Mouse (Mus musculus) forelimb bud, embryonic 11.5 days (tissue): Measurements from ENCODE around the gene Stra8.

Source experiments
- DNase-seq: peaks from one replicate; pipeline ENCODE4 v3.0.0-alpha.2; 2012; ENCODE audit warnings: low read depth, low spot score

Stra8 gene

GRCm38 (mm10) chr6:34903441-34903840 is 16.5 kb upstream of the Stra8 start:
- no peak for DNase-seq

GRCm38 (mm10) chr6:34903851-34904250 is 16.1 kb upstream of the Stra8 start:
- DNase-seq, result no peak

DNA sequence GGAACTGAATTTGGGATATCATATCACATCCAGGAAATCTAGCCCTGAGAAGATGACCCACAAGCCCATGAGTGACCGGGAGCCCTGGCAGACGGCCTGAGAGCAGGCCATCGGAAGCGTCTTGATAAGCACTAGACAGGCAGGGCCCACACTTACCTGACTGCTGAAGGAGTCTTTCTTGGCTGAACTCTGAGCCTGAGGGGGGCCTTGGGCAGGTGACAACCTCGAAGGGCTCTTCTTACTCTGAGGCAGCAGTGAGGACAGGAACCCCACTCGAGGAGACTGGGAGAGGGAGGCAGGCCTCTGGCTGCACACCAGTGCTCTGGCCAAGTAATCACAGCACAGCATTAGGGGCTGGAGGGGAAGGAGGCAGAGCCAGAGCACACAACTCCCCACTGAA is 15.6 kb upstream of the Stra8 start:
- DNase-seq, result no peak

GRCm38 (mm10) chr6:34906125-34906524 is 13.8 kb upstream of the Stra8 start:
- no peak for DNase-seq

DNA sequence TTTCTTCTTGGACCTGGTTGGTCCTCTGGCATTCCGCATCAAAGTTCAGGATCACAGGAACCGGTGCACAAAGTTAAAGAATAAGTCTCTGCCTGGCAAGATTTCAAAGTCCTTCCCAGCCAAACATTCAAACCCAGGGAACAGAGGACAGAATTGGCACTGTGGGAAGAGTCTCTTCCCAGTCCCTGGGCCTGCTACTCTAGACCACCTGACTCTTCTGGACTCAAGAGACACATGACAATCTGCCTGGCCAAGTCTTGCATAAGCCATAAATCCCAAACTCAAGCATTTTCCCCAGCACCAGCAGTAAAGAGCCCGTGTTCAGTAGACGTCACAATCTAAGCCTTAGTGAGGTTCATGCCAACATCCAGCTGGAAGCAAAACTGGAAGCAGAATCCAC is 13.3 kb upstream of the Stra8 start:
- DNase-seq, result no peak

DNA sequence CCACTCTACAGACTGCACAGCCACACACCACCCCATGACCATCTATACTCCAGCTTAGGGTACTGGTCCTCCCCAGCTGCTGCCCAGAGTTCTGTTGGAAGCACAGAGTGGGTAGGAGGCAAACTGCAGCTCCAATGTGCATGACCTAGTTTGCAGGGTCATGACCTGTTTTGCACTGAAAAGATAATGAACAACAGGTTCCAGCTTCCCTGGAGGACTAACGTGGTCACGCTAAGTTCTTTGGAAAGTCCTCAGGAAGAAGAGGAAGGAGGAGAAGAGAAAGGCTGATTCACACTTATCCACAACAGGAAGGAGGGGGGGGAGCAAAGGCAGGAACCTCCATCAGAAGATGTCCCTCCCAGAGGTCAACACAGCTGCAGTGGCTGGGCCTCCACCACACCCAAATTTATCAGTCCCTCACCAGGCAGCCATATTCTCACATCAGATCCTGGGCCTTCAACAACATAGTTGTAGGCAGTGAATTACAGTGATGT is 12.8 kb upstream of the Stra8 start:
- no peak for DNase-seq

GRCm38 (mm10) chr6:34907696-34908260 is 12.2 kb upstream of the Stra8 start:
- DNase-seq, result no peak

DNA sequence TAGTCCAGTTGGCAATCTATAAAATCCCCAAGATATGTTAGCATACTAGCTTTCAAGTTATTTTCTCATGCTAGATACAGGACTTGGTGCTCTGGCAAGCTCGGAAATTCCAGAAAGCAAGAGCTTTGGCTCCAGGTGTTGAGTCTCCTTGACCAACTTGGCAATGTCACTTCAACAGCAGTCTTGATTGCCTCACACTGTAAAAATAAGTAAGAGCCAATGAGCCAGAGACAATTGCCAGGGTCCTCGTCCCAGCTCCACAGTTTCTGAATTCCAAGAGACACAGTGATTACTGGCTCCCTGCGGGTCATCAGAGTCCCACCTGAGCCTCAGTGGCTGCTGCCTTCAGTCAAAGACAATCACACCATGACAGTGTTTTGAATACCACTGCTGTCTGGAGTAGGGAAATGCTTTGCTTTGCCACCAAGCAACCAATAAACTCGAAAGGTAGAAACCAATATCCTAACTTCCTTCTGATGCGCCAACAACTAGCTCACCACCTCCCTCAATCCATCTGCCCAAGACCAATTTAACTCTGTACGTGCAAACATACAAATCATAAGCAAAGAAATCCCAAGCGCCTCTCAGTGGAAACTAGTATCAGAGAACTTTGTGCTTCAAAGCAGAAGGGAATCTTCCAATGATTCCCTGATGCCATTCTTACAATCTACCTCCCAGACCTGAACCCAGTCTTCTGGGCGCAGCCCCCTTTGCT is 10.2 kb upstream of the Stra8 start:
- no peak for DNase-seq

- peak; percentile 89 for DNase-seq
Observed at GRCm38 (mm10) chr6:34910371-34911219, 9.4 kb upstream of the Stra8 start, which contains the start of gene Wdr91. TSS of gene Wdr91 (minus strand) at chr6:34910876.

DNA sequence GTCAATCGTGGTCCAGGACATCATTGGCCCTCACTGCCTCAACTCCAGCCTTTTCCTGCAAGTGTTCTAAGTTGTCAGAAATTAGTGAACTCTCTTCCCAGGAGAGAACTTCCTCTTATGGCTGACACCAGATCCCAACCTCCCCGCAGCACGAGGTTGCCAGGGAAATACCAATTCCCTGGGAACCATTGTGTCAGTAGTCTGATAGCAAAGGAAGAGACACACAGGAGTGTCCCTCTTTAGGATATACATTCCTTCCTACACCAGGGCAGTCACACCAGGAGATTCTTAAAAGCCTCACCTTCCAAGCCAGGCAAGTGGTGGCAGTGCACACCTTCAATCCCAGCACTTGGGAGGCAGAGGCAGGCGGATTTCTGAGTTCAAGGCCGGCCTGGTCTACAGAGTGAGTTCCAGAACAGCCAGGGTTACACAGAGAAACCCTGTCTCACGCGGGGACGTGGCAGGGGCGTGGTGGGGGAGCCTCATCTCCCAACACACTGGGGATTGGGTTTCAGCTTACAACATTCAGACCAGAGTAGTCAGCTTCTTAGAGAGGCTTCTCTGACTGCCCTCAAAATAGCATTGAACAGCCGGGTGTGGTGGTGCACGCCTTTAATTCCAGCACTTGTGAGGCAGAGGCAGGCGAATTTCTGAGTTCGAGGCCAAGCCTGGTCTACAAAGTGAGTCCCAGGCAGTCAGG is 6.5 kb upstream of the Stra8 start:
- DNase-seq, result no peak

GRCm38 (mm10) chr6:34914462-34914861 is 5.5 kb upstream of the Stra8 start:
- DNase-seq, result no peak

DNA sequence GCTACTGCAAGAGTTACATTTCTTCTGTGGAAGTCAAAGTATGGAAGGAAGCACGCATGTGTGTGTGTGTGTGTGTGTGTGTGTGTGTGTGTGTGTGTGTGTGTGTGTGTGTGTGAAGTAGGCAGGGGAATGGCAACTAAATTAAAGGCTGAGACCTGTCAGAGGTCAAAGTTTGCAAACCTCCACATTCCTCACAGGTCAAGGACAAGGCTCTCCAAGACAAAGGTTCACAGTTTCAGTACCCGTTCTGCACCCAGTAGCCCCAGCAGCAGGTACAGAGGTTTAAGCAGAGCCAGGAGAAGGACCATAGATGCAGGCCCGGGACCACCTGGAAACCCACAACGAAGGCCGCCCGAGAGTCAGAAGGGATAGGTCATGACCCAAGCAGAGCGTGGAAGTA is 817 bp upstream of the Stra8 start:
- DNase-seq, result no peak

- DNase-seq, result no peak
Observed at GRCm38 (mm10) chr6:34920631-34921030, 668 bp downstream of the Stra8 start.

DNA sequence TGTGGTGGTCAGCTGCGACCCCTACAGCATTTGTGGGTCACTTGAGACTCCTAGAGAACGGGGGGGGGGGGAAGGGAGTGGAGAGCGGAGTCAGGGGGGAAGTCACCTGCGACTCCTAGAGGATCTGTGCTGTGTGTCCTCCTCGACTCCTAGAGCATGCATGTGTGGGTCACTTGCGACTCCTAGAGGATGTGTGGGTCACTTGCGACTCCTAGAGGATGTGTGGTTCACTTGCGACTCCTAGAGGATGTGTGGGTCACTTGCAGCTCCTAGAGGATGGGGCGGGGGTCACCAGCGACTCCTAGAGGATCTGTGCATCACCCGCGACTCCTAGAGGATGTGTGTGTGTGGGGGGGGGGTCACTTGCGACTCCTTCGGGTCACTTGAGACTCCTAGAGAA is 2.0 kb downstream of the Stra8 start:
- peak; percentile 42 for DNase-seq

DNA sequence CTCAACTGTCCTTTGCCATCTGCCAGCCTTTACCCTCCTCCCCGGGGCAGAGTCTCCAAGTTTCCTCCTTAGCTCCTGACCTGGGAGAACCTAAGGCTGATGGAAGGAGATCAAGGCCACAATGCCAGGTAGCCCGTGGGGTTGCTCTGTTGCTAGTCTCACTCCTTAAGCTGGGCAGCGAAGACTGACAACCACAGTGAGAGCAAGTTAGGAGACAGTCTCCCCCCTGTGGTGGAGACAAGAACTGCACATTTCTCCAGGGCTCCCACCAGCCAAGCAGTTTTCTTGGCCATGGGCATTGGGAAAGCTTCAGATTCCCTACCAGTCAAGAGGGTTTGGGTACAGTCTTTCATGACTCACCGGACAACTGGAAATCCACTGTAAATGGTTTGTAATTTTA is 7.2 kb downstream of the Stra8 start:
- DNase-seq, result peak; percentile 69

GRCm38 (mm10) chr6:34927594-34927993 is 7.6 kb downstream of the Stra8 start:
- no peak for DNase-seq

- DNase-seq, result no peak
Observed at GRCm38 (mm10) chr6:34932633-34933032, 12.7 kb downstream of the Stra8 start.

- DNase-seq, result no peak
Observed at GRCm38 (mm10) chr6:34936743-34937142, 16.8 kb downstream of the Stra8 start.

GRCm38 (mm10) chr6:34938280-34938928 is 18.4 kb downstream of the Stra8 start:
- DNase-seq, result no peak

GRCm38 (mm10) chr6:34938929-34939325 is 19.0 kb downstream of the Stra8 start:
- no peak for DNase-seq

- DNase-seq, result no peak
Observed at GRCm38 (mm10) chr6:34939451-34939850, 19.5 kb downstream of the Stra8 start.
